Mouse (Mus musculus): ENCODE results near the gene Ltbp4. TPM values are rescaled to one million over a fixed set of nuclear protein-coding genes. Genes with fewer than 3 reads are reported as not detected.

Ltbp4 gene
- polyA plus RNA-seq, 1 experiment from 2014 or later: 55.1 TPM

DNA sequence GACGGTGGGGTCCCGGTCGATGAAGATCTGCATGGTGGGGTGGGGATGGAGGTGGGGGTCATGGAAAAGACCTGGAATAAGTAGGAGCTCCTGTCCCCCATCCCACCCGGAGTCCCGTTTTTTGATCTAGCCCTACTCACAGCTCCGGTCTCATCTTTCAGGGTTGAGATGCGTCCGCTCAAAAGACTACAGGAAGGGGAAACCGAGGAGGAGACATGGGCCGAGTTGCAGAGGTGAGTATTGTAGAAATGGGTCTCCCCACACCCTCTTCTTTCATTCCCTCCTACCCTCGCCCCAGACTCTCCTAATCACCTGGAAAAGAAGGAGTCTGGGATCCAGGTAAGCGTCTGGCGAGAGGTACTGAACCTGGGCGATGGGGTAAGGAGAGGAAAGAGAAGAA is 17.8 kb upstream of the Ltbp4 start:
- H3K27me3 ChIP-seq (ENCODE audit: control insufficient read depth, insufficient read depth, low read length): no peaks in the 10 kb centered on the region
- peak overlapping the region in 1 of 2 experiments; percentile 85; a peak in 2 of 4 replicates for H3K27ac ChIP-seq (replicated peaks in 1 of 2; ENCODE audit: control insufficient read depth in 1 of 2, insufficient read depth in 1 of 2, low read depth in 2 of 2, low read length in 2 of 2)
- peak overlapping the region; percentile 91 for H3K4me2 ChIP-seq (ENCODE audit: low read length)
- 6% methylated on average over 13 of the region's 14 CpGs for WGBS
- peaks cover 13% of the 10 kb centered on the region for H3K36me3 ChIP-seq (ENCODE audit: control insufficient read depth, insufficient read depth, low read length)
- ATAC-seq (ENCODE audit: insufficient number of reproducible peaks, insufficient read depth, low FRiP score, low read depth): no peak
- peaks cover 8 to 22% of the 10 kb centered on the region in 2 experiments; a peak in 3 of 4 replicates for H3K4me1 ChIP-seq (ENCODE audit: control insufficient read depth in 2 of 2, insufficient read depth in 2 of 2, low read length in 2 of 2)
- no peaks in the 10 kb centered on the region for H3K9me3 ChIP-seq (ENCODE audit: control insufficient read depth, low read length)
- H3K4me3 ChIP-seq (ENCODE audit: control insufficient read depth in 1 of 2, insufficient read depth in 1 of 2, low read depth in 1 of 2, low read length in 2 of 2): peak overlapping the region; percentile 63 to 67
- H3K9ac ChIP-seq (ENCODE audit: low read length): peak overlapping the region; percentile 75

DNA sequence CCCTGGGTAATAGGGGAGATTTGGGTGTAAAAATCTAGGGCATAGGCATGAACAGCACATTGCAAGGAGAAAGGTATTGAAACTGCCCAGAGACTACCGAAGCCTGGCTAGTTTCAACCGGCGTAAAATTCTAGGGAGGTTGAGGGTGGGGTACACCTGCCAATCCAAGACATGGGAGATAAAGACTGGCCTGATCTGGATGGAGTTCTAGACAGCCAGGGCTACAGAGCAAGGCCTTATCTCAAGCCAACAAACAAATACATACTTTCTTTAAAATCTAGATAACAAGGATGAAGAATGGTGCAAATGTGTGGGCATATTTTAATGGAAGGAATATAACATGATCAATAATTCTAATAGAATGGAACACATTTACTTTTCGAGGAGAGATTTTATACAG is 17.3 kb upstream of the Ltbp4 start:
- peak overlapping the region in 1 of 2 experiments; percentile 63; a peak in 1 of 4 replicates for H3K4me3 ChIP-seq (ENCODE audit: control insufficient read depth in 1 of 2, insufficient read depth in 1 of 2, low read depth in 1 of 2, low read length in 2 of 2)

DNA sequence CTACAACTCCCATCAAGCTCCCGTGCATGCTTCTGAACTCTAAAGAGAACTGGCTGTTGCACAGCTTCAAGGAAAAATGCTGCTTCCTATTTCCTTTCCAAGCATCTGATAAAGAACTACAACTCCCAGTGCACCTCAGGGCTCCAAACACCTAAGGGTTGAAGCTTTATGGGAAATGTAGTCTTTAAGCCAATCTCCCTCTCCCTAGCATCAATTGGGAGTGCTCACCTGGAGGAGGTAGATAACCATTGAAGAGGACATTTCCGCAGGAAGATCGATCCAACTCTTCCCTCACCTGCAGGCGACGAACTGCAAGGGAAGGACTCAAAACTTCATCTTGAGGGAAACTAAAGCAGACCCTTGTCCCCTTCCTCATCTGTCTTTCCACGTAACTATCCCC is 16.7 kb upstream of the Ltbp4 start:
- Histone ChIP-seq H3K36me3 (ENCODE audit: control insufficient read depth, insufficient read depth, low read length) (peaks cover 15% of the 10 kb centered on the region), H3K9ac (ENCODE audit: low read length) (no peak overlapping the region), H3K4me3 (ENCODE audit: control insufficient read depth in 1 of 2, insufficient read depth in 1 of 2, low read depth in 1 of 2, low read length in 2 of 2) (no peak overlapping the region), H3K27me3 (ENCODE audit: control insufficient read depth, insufficient read depth, low read length) (no peaks in the 10 kb centered on the region), H3K9me3 (ENCODE audit: control insufficient read depth, low read length) (no peaks in the 10 kb centered on the region), H3K4me1 (ENCODE audit: control insufficient read depth in 2 of 2, insufficient read depth in 2 of 2, low read length in 2 of 2) (peaks cover 8 to 22% of the 10 kb centered on the region in 2 experiments; a peak in 3 of 4 replicates), H3K27ac (replicated peaks in 1 of 2; ENCODE audit: control insufficient read depth in 1 of 2, insufficient read depth in 1 of 2, low read depth in 2 of 2, low read length in 2 of 2) (no peak overlapping the region), H3K4me2 (ENCODE audit: low read length) (peak overlapping the region; percentile 91)
- ATAC-seq (ENCODE audit: insufficient number of reproducible peaks, insufficient read depth, low FRiP score, low read depth): no peak
- 28% methylated on average over 6 of the region's 6 CpGs for WGBS

More for the DNA sequence above, 17.3 kb upstream of the Ltbp4 start:
- H3K9ac ChIP-seq (ENCODE audit: low read length): no peak overlapping the region
- peaks cover 15% of the 10 kb centered on the region for H3K36me3 ChIP-seq (ENCODE audit: control insufficient read depth, insufficient read depth, low read length)
- no peak overlapping the region for H3K27ac ChIP-seq (replicated peaks in 1 of 2; ENCODE audit: control insufficient read depth in 1 of 2, insufficient read depth in 1 of 2, low read depth in 2 of 2, low read length in 2 of 2)
- peak overlapping the region; percentile 91 for H3K4me2 ChIP-seq (ENCODE audit: low read length)
- H3K27me3 ChIP-seq (ENCODE audit: control insufficient read depth, insufficient read depth, low read length): no peaks in the 10 kb centered on the region
- WGBS: 47% methylated on average over 4 of the region's 4 CpGs
- no peaks in the 10 kb centered on the region for H3K9me3 ChIP-seq (ENCODE audit: control insufficient read depth, low read length)
- peaks cover 8 to 22% of the 10 kb centered on the region in 2 experiments; a peak in 3 of 4 replicates for H3K4me1 ChIP-seq (ENCODE audit: control insufficient read depth in 2 of 2, insufficient read depth in 2 of 2, low read length in 2 of 2)
- no peak for ATAC-seq (ENCODE audit: insufficient number of reproducible peaks, insufficient read depth, low FRiP score, low read depth)

DNA sequence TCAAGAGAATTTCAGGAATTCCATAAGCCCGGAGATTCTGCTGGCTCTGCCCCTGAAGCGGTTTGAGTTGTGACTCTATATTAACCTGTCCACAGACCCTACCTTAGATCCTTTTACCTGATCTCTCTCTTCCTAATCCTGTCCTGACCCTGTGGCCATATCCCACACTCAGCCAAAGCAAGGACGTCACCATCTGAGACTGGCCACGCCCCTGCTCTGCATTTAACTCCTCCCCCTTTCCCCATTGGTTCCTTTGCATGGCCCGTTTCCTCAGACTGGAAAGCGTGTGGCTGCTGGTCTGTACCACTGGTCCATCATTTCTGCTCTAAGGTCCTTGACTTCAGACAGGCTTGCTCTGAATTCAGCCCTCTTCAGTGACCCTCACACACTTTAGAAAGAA is 8.0 kb upstream of the Ltbp4 start:
- Histone ChIP-seq H3K36me3 (ENCODE audit: control insufficient read depth, insufficient read depth, low read length) (peaks cover 51% of the 10 kb centered on the region), H3K9me3 (ENCODE audit: control insufficient read depth, low read length) (no peaks in the 10 kb centered on the region), H3K27me3 (ENCODE audit: control insufficient read depth, insufficient read depth, low read length) (no peaks in the 10 kb centered on the region), H3K4me1 (ENCODE audit: control insufficient read depth in 2 of 2, insufficient read depth in 2 of 2, low read length in 2 of 2) (no peaks in the 10 kb centered on the region), H3K4me3 (ENCODE audit: control insufficient read depth in 1 of 2, insufficient read depth in 1 of 2, low read depth in 1 of 2, low read length in 2 of 2) (no peak overlapping the region), H3K27ac (replicated peaks in 1 of 2; ENCODE audit: control insufficient read depth in 1 of 2, insufficient read depth in 1 of 2, low read depth in 2 of 2, low read length in 2 of 2) (no peak overlapping the region), H3K9ac (ENCODE audit: low read length) (no peak overlapping the region), H3K4me2 (ENCODE audit: low read length) (no peak overlapping the region)
- WGBS: 20% methylated on average over 6 of the region's 6 CpGs
- ATAC-seq (ENCODE audit: insufficient number of reproducible peaks, insufficient read depth, low FRiP score, low read depth): no peak

DNA sequence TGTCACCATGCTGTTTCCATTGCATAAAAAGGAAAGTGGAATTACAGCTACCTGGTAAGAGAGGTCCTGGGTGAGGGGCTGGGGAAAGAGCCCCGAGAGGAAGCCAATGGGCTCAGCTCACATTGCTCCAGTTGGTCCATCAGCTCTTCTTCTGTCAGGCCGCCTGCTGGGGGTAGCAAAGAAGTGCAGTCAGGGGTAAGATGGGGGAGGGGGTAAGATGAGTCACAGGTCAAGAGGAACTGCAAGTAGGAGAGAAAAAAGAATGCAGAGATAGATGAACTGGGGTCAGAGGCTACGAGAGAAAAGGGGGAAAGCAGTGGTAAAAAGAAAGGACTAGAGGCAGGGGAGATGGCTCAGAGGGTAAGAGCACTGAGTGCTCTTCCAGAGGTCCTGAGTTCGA is 5.1 kb upstream of the Ltbp4 start:
- WGBS: 50% methylated on average over 4 of the region's 4 CpGs
- H3K36me3 ChIP-seq (ENCODE audit: control insufficient read depth, insufficient read depth, low read length): peaks cover 32% of the 10 kb centered on the region

DNA sequence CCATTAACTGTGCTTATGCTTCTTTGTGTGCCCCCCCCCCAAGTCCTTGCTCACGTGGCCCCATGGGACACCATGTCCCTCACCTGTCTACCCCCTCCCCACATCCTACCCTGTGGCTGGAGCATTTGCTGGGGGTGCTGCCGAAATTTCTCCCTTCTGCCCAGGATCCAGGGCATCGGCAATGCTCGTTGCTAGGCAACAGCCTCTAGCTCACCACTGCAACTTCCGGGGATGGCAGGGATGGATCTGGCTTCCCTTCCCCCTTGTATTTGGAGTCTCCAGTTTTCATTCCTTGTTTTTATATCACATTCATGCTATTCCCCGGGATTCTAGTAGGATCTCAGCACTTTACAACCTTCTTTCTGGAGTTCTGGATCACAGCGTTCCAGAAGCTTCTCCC is 2.0 kb upstream of the Ltbp4 start:
- ATAC-seq (ENCODE audit: insufficient number of reproducible peaks, insufficient read depth, low FRiP score, low read depth): no peak
- peaks cover 44% of the 10 kb centered on the region for H3K27me3 ChIP-seq (ENCODE audit: control insufficient read depth, insufficient read depth, low read length)

More for the DNA sequence above, 5.1 kb upstream of the Ltbp4 start:
- Histone ChIP-seq H3K4me2 (ENCODE audit: low read length) (no peak overlapping the region), H3K27ac (replicated peaks in 1 of 2; ENCODE audit: control insufficient read depth in 1 of 2, insufficient read depth in 1 of 2, low read depth in 2 of 2, low read length in 2 of 2) (no peak overlapping the region), H3K9ac (ENCODE audit: low read length) (no peak overlapping the region), H3K27me3 (ENCODE audit: control insufficient read depth, insufficient read depth, low read length) (peaks cover 16% of the 10 kb centered on the region), H3K4me1 (ENCODE audit: control insufficient read depth in 2 of 2, insufficient read depth in 2 of 2, low read length in 2 of 2) (peaks cover 1 to 4% of the 10 kb centered on the region in 2 experiments; a peak in 3 of 4 replicates), H3K9me3 (ENCODE audit: control insufficient read depth, low read length) (no peaks in the 10 kb centered on the region), H3K4me3 (ENCODE audit: control insufficient read depth in 1 of 2, insufficient read depth in 1 of 2, low read depth in 1 of 2, low read length in 2 of 2) (no peak overlapping the region)
- ATAC-seq (ENCODE audit: insufficient number of reproducible peaks, insufficient read depth, low FRiP score, low read depth): no peak

DNA sequence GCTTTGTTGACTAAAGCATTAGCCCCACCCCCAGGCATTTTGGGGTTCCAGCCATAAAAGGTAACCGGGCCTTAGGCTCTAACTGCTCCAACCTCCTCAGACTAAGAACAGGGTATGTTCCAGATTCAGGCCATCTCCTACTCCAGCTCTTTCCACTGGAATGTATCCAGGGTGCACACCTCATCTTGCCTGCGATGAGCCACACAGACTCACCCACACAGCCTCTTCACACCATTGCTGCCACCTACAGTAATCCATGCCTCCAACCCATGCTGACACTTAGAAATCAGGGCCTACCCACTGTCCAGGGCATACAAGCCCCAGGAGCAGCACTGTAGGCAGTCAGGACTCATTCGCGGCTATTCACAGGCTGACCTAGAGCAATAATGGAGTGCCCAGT is 1.6 kb upstream of the Ltbp4 start:
- Histone ChIP-seq H3K9ac (ENCODE audit: low read length) (no peak overlapping the region), H3K4me3 (ENCODE audit: control insufficient read depth in 1 of 2, insufficient read depth in 1 of 2, low read depth in 1 of 2, low read length in 2 of 2) (no peak overlapping the region), H3K27me3 (ENCODE audit: control insufficient read depth, insufficient read depth, low read length) (peaks cover 48% of the 10 kb centered on the region), H3K36me3 (ENCODE audit: control insufficient read depth, insufficient read depth, low read length) (peaks cover 7% of the 10 kb centered on the region; the same call in 1 of the 2 replicates), H3K4me2 (ENCODE audit: low read length) (no peak overlapping the region), H3K9me3 (ENCODE audit: control insufficient read depth, low read length) (no peaks in the 10 kb centered on the region), H3K4me1 (ENCODE audit: control insufficient read depth in 2 of 2, insufficient read depth in 2 of 2, low read length in 2 of 2) (peaks cover 6 to 27% of the 10 kb centered on the region in 2 experiments; a peak in 3 of 4 replicates), H3K27ac (replicated peaks in 1 of 2; ENCODE audit: control insufficient read depth in 1 of 2, insufficient read depth in 1 of 2, low read depth in 2 of 2, low read length in 2 of 2) (no peak overlapping the region)
- ATAC-seq (ENCODE audit: insufficient number of reproducible peaks, insufficient read depth, low FRiP score, low read depth): no peak
- 79% methylated on average over 4 of the region's 4 CpGs for WGBS

More for the DNA sequence above, 2.0 kb upstream of the Ltbp4 start:
- no peak overlapping the region for H3K9ac ChIP-seq (ENCODE audit: low read length)
- no peak overlapping the region for H3K4me3 ChIP-seq (ENCODE audit: control insufficient read depth in 1 of 2, insufficient read depth in 1 of 2, low read depth in 1 of 2, low read length in 2 of 2)
- H3K4me2 ChIP-seq (ENCODE audit: low read length): no peak overlapping the region
- whole genome bisulfite sequencing: 30% methylated on average over 7 of the region's 7 CpGs
- peaks cover 3 to 24% of the 10 kb centered on the region in 2 experiments; a peak in 3 of 4 replicates for H3K4me1 ChIP-seq (ENCODE audit: control insufficient read depth in 2 of 2, insufficient read depth in 2 of 2, low read length in 2 of 2)
- no peaks in the 10 kb centered on the region for H3K9me3 ChIP-seq (ENCODE audit: control insufficient read depth, low read length)
- peaks cover 11% of the 10 kb centered on the region for H3K36me3 ChIP-seq (ENCODE audit: control insufficient read depth, insufficient read depth, low read length)
- H3K27ac ChIP-seq (replicated peaks in 1 of 2; ENCODE audit: control insufficient read depth in 1 of 2, insufficient read depth in 1 of 2, low read depth in 2 of 2, low read length in 2 of 2): no peak overlapping the region

Data from heart, embryonic 14.5 days (tissue).